Mouse (Mus musculus) kidney, adult 2 months (tissue): ENCODE data around the gene Abhd12b.

Experiments
- CTCF ChIP-seq: fragments of 200-500 bp; conservative IDR thresholded peaks from 2 replicates; pipeline ENCODE4 v1.5.1; 2011; ENCODE audit warnings: low read depth, mild to moderate bottlenecking, control low read depth, low read length, moderate library complexity, mixed read lengths; ENCODE audit not compliant: insufficient read depth, insufficient read length
- POLR2A ChIP-seq: fragments of 200-500 bp; IDR thresholded peaks from one replicate; pipeline ENCODE4 v1.6.1; 2011; ENCODE audit warnings: low read depth, low read length, control low read depth

DNA sequence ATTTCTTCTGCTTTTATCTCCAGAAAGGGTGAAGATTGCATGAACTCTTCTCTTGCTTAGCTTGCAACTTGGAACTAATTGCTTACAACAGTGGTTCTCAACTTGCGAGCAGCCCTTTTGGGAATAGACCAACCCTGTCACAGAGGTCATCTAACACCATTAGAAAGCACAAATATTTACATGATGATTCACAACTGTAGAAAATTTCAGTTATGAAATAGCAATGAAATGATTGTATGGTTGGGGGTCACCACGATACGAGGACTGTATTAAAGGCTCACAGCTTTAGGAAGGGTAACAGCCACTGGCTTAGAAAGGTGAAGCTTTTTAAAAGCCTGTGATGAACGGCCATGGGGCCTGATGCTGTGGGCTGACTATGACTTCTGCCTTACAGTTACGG is 7.1 kb downstream of the Abhd12b start:
- TF ChIP-seq CTCF, result no peak
- no peak for TF ChIP-seq POLR2A
